Mouse (Mus musculus): Measurements from ENCODE around the gene Gm438. TPM values are rescaled to one million over a fixed set of nuclear protein-coding genes. Genes with fewer than 3 reads are reported as not detected.
"Not testable (repeated sequence)": the region's sequence is repeated elsewhere in the genome, so short reads cannot be mapped to it uniquely, and the experiment has no call there.

Gene Gm438
- polyA plus RNA-seq (2015; fragmentation: Nextera tagmentation; extraction: Ambion mirVana): not detected in 2 replicates

DNA sequence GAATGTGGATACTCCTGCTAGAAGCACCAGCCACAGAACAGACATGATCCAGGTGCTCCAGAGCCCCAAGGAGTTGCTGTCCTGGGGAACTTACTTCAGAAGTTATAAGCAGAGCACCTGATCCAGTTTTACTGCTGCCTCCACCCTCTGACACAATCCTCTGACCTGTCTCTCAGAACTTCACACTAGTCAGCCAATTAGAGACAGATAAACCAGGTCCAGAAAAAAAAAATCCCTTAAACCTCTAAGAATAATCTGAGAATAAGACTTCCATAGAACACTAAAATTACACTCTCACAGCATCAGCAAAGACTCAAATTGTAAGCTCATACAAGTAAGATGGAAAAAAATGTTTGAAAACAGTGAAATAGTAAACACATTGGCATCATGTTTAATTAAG, at the start of gene Gm438:
TSS of gene Gm438 (minus strand) at position 101 of the 400 bp plus-strand sequence.
- DNase-seq (ENCODE audit: low spot score): no peak

- no peak for DNase-seq (ENCODE audit: low spot score)
These were observed 38.3 kb upstream of the Gm438 start for GRCm38 (mm10) chr4:144824706-144825105.

DNA sequence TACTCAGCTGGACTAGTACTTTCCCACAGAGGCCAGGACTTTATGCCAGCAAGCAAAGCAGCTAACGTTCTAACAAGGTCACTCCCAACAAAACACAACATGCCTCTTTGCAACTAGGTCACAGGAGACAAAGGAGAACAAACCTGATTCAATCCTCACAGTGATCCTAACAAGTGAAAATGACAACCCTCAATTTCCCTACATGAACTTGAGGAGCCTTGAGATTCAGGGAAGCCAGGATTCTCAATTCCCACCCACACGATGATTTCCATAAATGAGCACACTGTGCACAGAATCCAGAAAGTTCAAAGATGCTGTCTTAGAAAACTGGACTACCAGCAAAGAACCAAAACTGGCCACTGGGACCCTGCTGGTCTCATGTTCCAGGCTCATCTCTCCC, 37.6 kb upstream of the Gm438 start:
- no peak for DNase-seq (ENCODE audit: low spot score)

GRCm38 (mm10) chr4:144807135-144807534, 20.8 kb upstream of the Gm438 start:
- DNase-seq (ENCODE audit: low spot score): not testable (repeated sequence)

DNA sequence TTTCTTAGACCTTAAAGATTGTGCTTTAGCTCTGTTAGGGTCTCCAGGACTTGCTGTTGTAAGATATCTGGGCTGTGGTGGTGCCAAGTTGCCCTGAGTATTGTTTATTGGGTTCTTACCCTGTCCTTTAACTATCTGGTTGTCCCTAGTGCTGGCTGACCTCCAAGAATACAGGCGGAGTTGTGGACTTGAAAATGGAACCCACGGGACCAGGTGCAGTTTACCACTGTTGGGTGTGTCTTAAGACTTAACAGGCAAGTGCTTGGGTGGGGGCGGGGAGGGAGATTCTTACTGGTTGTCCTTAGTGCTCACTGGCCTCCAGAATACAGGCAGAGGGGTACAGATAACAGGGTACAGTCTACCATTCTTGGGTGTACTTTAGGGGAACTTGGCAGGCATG, 17.2 kb upstream of the Gm438 start:
- no peak for DNase-seq (ENCODE audit: low spot score)

DNA sequence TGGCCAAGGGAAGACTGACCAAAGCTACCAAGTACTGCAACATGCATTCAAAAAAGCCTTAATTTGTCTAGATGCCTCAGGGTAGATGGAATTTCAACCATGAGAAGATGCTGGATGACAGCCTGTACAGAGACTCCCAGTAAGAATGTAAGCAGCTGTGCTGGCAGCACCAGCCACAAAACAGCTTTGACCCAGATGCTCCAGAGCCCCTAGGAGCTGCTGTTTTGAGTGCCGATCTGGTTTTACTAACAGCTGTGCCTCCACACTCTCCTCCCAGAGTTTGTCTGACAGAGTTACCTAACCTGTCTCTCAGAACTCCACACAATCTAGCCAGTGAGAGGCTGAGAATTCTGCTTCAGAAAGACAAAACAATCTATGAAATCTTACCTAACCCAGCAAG, 3.8 kb upstream of the Gm438 start:
- no peak for DNase-seq (ENCODE audit: low spot score)

GRCm38 (mm10) chr4:144782476-144783197, 3.7 kb downstream of the Gm438 start:
- DNase-seq (ENCODE audit: low spot score): no peak

DNA sequence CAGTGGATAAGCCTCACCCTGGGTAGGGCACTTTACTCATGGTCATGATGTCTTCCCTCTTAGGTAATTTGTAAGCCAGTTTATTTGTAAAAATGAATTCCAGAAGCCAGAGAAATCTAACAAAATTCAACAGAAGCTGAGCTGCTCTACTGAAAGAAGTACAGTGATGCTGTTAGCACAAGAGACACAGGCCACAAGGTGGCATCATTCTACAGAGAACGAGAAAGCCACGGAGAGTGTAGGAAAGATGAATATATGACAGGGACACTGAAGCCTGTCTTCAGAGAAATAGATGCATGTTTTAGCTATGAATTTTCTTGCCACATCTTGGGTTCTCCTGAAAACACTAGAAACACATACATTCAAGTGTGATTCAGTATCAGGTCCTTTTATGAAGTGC, 20.7 kb downstream of the Gm438 start:
- DNase-seq (ENCODE audit: low spot score): peak; percentile 10

GRCm38 (mm10) chr4:144749139-144749538, 37.2 kb downstream of the Gm438 start:
- no peak for DNase-seq (ENCODE audit: low spot score)

Other genes starting within 250 kb of the Gm438 start
- not detected in 2 replicates for gene Gm13124, start 221.4 kb downstream of the Gm438 start, polyA plus RNA-seq (2015; fragmentation: Nextera tagmentation; extraction: Ambion mirVana)
- not detected in 2 replicates for gene Aadacl4, start 172.9 kb downstream of the Gm438 start, polyA plus RNA-seq (2015; fragmentation: Nextera tagmentation; extraction: Ambion mirVana)
- gene Gm436, start 100.2 kb downstream of the Gm438 start, polyA plus RNA-seq (2015; fragmentation: Nextera tagmentation; extraction: Ambion mirVana): not detected in 2 replicates
- not detected in 2 replicates for gene Gm13178, start 65.2 kb downstream of the Gm438 start, polyA plus RNA-seq (2015; fragmentation: Nextera tagmentation; extraction: Ambion mirVana)
- gene Dhrs3, start 106.2 kb upstream of the Gm438 start, polyA plus RNA-seq (2015; fragmentation: Nextera tagmentation; extraction: Ambion mirVana): 129 and 131 TPM in 2 replicates